Mouse (Mus musculus): ENCODE results near the gene Plek2.

GRCm38 (mm10) chr12:78915561-78915960 is 8.8 kb upstream of the Plek2 start:
- TF ChIP-seq POLR2A (IDR thresholded peaks at IDR 0.05; ENCODE audit: control insufficient read depth, low read depth, low read length): no peak
- no peak for TF ChIP-seq CTCF (IDR thresholded peaks at IDR 0.05; ENCODE audit: control insufficient read depth, insufficient read depth, insufficient replicate concordance, low read depth, low read length)

All from testis, adult 2 months (tissue).